Mouse (Mus musculus): Measurements from ENCODE around the gene AC134908.4. TPM values are rescaled to one million over a fixed set of nuclear protein-coding genes. Genes with fewer than 3 reads are reported as not detected.

AC134908.4 gene
- polyA plus RNA-seq, 1 experiment from 2014 or later: 1.0 TPM

DNA sequence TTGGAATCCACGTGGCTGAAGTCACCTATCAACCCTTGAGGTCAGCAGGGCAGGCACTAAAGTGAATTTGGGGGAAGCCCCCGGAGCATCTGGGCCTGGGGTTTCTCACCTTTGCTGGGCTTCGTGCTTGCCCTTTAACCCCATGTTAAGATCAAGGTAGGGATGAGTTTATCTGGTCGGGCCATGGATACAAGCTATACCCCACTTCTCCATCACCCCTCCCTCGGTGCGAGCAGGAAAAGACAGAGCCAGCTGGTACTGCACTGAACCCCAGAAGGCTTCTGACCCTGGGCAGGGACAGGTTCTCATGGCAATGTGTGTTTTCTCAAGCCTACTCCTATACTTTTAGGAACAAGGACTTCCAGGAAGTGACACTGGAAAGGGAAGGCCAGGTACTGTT lies 14.1 kb downstream of the AC134908.4 start:
- no peak overlapping the region for H3K9ac ChIP-seq
- H3K4me1 ChIP-seq: peaks cover 20% of the 10 kb centered on the region
- H3K9me3 ChIP-seq: no peaks in the 10 kb centered on the region
- WGBS: 81% methylated on average over 6 of the region's 6 CpGs
- no peaks in the 10 kb centered on the region for H3K27me3 ChIP-seq (replicated peaks)
- H3K36me3 ChIP-seq: peaks cover 41% of the 10 kb centered on the region
- no peak overlapping the region for H3K4me3 ChIP-seq
- no peak overlapping the region for H3K4me2 ChIP-seq (replicated peaks)
- no peak for ATAC-seq (ENCODE audit: low FRiP score, low read depth)
- H3K27ac ChIP-seq: no peak overlapping the region

GRCm38 (mm10) chr17:25777948-25778347 lies 17.5 kb downstream of the AC134908.4 start:
- 88% methylated on average over 5 of the region's 5 CpGs for WGBS
- Histone ChIP-seq H3K4me1 (peaks cover 14% of the 10 kb centered on the region), H3K9ac (no peak overlapping the region), H3K4me3 (no peak overlapping the region), H3K4me2 (replicated peaks) (no peak overlapping the region), H3K9me3 (no peaks in the 10 kb centered on the region), H3K27ac (no peak overlapping the region), H3K36me3 (peaks cover 30% of the 10 kb centered on the region), H3K27me3 (replicated peaks) (no peaks in the 10 kb centered on the region)
- ATAC-seq (ENCODE audit: low FRiP score, low read depth): no peak

- no peaks in the 10 kb centered on the region for H3K27me3 ChIP-seq (replicated peaks)
- 86% methylated on average over 10 of the region's 10 CpGs for WGBS
- H3K4me1 ChIP-seq: peaks cover 11% of the 10 kb centered on the region
- no peak overlapping the region for H3K4me2 ChIP-seq (replicated peaks)
- no peaks in the 10 kb centered on the region for H3K9me3 ChIP-seq
- ATAC-seq (ENCODE audit: low FRiP score, low read depth): no peak
- no peak overlapping the region for H3K9ac ChIP-seq
- H3K4me3 ChIP-seq: no peak overlapping the region
- H3K36me3 ChIP-seq: peaks cover 5% of the 10 kb centered on the region
- H3K27ac ChIP-seq: no peak overlapping the region
These were observed 20.0 kb downstream of the AC134908.4 start for GRCm38 (mm10) chr17:25775318-25776062.

GRCm38 (mm10) chr17:25773549-25774120 lies 21.8 kb downstream of the AC134908.4 start, which contains the start of gene Narfl:
TSS of gene Narfl (plus strand) at chr17:25773776.
- WGBS: under 1% methylated on average over 37 of the region's 37 CpGs
- H3K36me3 ChIP-seq: no peaks in the 10 kb centered on the region
- H3K4me2 ChIP-seq (replicated peaks): peak within 1 kb of the TSS; percentile 87
- H3K4me3 ChIP-seq: peak within 1 kb of the TSS; percentile 74
- H3K9me3 ChIP-seq: no peaks in the 10 kb centered on the region
- no peaks in the 10 kb centered on the region for H3K27me3 ChIP-seq (replicated peaks)
- ATAC-seq (ENCODE audit: low FRiP score, low read depth): peak; percentile 70
- peak within 1 kb of the TSS; percentile 84 for H3K9ac ChIP-seq
- peaks cover 11% of the 10 kb centered on the region for H3K4me1 ChIP-seq
- H3K27ac ChIP-seq: no peak within 1 kb of the TSS

DNA sequence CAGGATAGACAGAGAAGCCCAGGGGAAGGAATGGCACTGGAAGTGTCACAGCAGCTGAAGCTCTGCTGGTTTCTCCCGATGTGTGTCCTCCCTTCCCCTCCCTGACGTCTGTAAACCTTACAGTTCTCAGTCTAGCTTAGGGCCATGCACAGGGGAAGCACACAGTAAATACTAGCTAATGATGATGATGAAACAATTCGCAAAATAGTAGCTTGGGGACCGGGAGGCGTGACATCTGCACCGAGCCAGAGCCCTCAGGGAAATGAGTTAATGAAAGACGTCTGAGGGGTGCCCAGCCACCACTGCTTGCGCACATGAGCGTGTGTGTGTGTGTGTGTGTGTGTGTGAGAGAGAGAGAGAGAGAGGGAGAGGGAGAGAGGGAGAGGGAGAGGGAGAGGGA lies 26.1 kb downstream of the AC134908.4 start:
- Histone ChIP-seq H3K4me2 (replicated peaks) (no peak overlapping the region), H3K4me1 (peaks cover 6% of the 10 kb centered on the region), H3K27ac (no peak overlapping the region), H3K4me3 (no peak overlapping the region), H3K36me3 (no peaks in the 10 kb centered on the region), H3K9ac (no peak overlapping the region), H3K27me3 (replicated peaks) (no peaks in the 10 kb centered on the region; the same call in 1 of the 2 replicates), H3K9me3 (no peaks in the 10 kb centered on the region)
- 64% methylated on average over 9 of the region's 9 CpGs for WGBS
- no peak for ATAC-seq (ENCODE audit: low FRiP score, low read depth)

DNA sequence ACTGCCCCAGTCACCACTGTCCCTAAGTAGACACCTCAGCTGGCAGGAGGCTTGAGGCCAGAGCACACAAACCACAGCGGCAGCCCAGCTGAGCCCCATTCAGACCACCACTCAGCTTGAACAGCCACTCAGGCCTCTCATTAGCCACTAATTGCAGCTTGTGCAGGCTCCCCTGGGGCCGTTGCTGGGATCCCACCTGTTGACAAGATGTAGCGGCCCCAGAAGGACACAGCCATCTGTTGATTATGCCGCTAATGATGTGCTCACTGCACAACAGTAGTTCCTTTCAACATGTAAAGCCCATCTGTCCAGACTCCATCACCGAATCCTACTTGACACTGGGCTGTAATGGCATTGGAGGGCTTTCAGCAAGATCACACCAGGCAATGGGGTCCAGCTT lies 29.6 kb downstream of the AC134908.4 start:
- 37% methylated on average over 5 of the region's 5 CpGs for WGBS
- ATAC-seq (ENCODE audit: low FRiP score, low read depth): peak; percentile 48; the same call in 1 of the 2 replicates
- Histone ChIP-seq H3K4me2 (replicated peaks) (no peak overlapping the region), H3K27ac (no peak overlapping the region), H3K36me3 (no peaks in the 10 kb centered on the region), H3K9ac (no peak overlapping the region), H3K9me3 (no peaks in the 10 kb centered on the region), H3K4me1 (no peaks in the 10 kb centered on the region), H3K27me3 (replicated peaks) (no peaks in the 10 kb centered on the region; the same call in 1 of the 2 replicates), H3K4me3 (no peak overlapping the region)

- 30% methylated on average over 3 of the region's 3 CpGs for whole genome bisulfite sequencing
- Histone ChIP-seq H3K9me3 (no peaks in the 10 kb centered on the region), H3K27ac (no peak overlapping the region), H3K4me1 (no peaks in the 10 kb centered on the region), H3K9ac (no peak overlapping the region), H3K36me3 (no peaks in the 10 kb centered on the region), H3K4me3 (no peak overlapping the region), H3K4me2 (replicated peaks) (no peak overlapping the region), H3K27me3 (replicated peaks) (no peaks in the 10 kb centered on the region; the same call in 1 of the 2 replicates)
- ATAC-seq (ENCODE audit: low FRiP score, low read depth): no peak
These were observed 32.9 kb downstream of the AC134908.4 start for GRCm38 (mm10) chr17:25762591-25762990.

GRCm38 (mm10) chr17:25761561-25761970 lies 33.9 kb downstream of the AC134908.4 start:
- H3K4me2 ChIP-seq (replicated peaks): no peak overlapping the region
- no peaks in the 10 kb centered on the region for H3K9me3 ChIP-seq
- no peaks in the 10 kb centered on the region for H3K27me3 ChIP-seq (replicated peaks)
- H3K4me1 ChIP-seq: no peaks in the 10 kb centered on the region
- no peak for ATAC-seq (ENCODE audit: low FRiP score, low read depth)
- no peak overlapping the region for H3K4me3 ChIP-seq
- H3K27ac ChIP-seq: no peak overlapping the region
- 59% methylated on average over 4 of the region's 4 CpGs for whole genome bisulfite sequencing
- no peaks in the 10 kb centered on the region for H3K36me3 ChIP-seq
- H3K9ac ChIP-seq: no peak overlapping the region

GRCm38 (mm10) chr17:25760148-25760547 lies 35.3 kb downstream of the AC134908.4 start:
- WGBS: 75% methylated on average over 8 of the region's 8 CpGs
- ATAC-seq (ENCODE audit: low FRiP score, low read depth): no peak

DNA sequence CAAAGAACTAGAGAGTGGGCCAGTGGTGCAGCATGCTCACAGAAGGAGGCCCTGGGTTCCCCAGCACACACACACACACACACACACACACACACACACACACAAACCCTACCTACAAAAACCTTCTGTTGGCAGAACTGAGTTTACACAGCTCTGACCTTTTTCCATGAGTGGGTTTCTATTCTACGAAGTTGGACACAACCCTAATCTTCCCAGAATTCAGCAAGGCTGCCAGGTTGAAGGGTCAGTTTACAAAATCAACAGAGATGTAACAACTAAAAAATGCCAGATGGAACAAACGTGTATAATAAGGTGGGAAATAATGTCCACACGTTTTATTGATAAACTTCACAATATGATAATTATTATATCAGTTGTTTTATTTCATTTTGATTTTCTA lies 37.8 kb downstream of the AC134908.4 start:
- Histone ChIP-seq H3K9ac (no peak overlapping the region), H3K27me3 (replicated peaks) (no peaks in the 10 kb centered on the region; the same call in 1 of the 2 replicates), H3K27ac (no peak overlapping the region), H3K4me2 (replicated peaks) (no peak overlapping the region), H3K36me3 (no peaks in the 10 kb centered on the region), H3K4me1 (no peaks in the 10 kb centered on the region), H3K4me3 (no peak overlapping the region), H3K9me3 (no peaks in the 10 kb centered on the region)
- WGBS: 80% methylated on average over 3 of the region's 3 CpGs
- no peak for ATAC-seq (ENCODE audit: low FRiP score, low read depth)

More at GRCm38 (mm10) chr17:25760148-25760547, 35.3 kb downstream of the AC134908.4 start:
- no peak overlapping the region for H3K27ac ChIP-seq
- H3K4me2 ChIP-seq (replicated peaks): no peak overlapping the region
- H3K9ac ChIP-seq: no peak overlapping the region
- H3K4me1 ChIP-seq: no peaks in the 10 kb centered on the region
- H3K36me3 ChIP-seq: no peaks in the 10 kb centered on the region
- H3K9me3 ChIP-seq: no peaks in the 10 kb centered on the region
- H3K27me3 ChIP-seq (replicated peaks): no peaks in the 10 kb centered on the region
- H3K4me3 ChIP-seq: no peak overlapping the region

DNA sequence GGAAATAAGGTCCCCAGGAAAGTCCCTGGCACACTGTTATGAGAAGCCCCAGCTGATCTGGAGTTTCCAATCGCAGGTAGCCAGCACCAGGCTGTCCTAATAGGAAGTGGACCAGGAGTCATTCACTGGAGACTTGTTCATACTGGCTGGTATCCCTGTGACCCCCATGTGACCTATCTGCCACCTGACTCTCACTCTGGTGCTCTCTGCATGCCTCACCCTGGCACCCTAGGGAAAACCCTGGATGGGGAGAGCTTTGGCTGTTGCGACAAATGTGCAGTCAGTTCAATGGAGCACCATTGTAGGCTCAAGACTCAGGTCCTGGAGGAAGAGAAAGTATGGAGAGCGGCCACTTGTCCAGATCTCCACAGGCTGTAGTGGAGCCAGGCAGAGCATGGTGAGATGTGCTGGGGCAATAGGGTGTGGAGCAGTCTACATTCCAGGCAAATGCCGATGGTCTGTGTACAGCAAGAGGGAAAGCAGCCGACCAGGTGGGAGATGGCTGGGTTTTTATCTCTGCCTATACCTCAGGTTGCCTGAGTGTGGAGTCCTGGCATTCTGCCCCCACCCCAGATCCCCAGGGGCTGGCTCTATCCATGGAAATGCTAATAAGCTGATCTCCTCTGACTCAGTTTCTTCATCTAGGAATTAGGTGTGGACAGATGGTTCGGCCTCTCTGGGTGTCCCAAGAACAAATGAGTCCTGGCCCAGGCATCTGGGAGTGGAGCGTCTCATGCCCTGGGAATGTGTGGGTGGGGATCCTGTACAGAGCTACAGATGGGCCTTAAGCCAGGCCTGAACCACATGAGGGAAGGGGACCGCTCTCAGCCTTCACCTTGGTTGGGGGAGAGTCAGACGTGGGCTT lies 38.8 kb downstream of the AC134908.4 start:
- no peak overlapping the region for H3K27ac ChIP-seq
- no peak overlapping the region for H3K4me3 ChIP-seq
- H3K36me3 ChIP-seq: no peaks in the 10 kb centered on the region
- H3K27me3 ChIP-seq (replicated peaks): no peaks in the 10 kb centered on the region; the same call in 1 of the 2 replicates
- WGBS: 83% methylated on average over 9 of the region's 9 CpGs
- H3K9me3 ChIP-seq: no peaks in the 10 kb centered on the region
- 0 out of 2 replicates have a peak, but pooled peaks cover 2% of the 10 kb centered on the region for H3K4me1 ChIP-seq
- ATAC-seq (ENCODE audit: low FRiP score, low read depth): no peak
- no peak overlapping the region for H3K9ac ChIP-seq
- H3K4me2 ChIP-seq (replicated peaks): no peak overlapping the region
